Mouse (Mus musculus) left cerebral cortex, adult 8-10 months (tissue): ENCODE measurements at regions not wholly inside any gene's neighbourhood (a gene's known extent, or its start where the extent isn't known, plus 50 kb on each side); places are given as distances from the start of the nearest gene placed in this dataset.

ENCODE experiments used
- DNase-seq, 2 experiments: peaks; one replicate each; pipeline ENCODE4 v3.0.0; 2022; ENCODE audit warnings: low spot score in 2 of 2

GRCm38 (mm10) chr15:85634322-85635141 is 52.3 kb upstream of the Wnt7b start:
- peak; percentile 94 to 100 for DNase-seq

GRCm38 (mm10) chr15:85635425-85635824 is 53.2 kb upstream of the Wnt7b start:
- no peak for DNase-seq

- no peak for DNase-seq
Observed at GRCm38 (mm10) chr15:85639566-85639965, 57.3 kb upstream of the Wnt7b start.

GRCm38 (mm10) chr15:85641120-85642080 is 59.1 kb upstream of the Wnt7b start:
- no peak for DNase-seq

DNA sequence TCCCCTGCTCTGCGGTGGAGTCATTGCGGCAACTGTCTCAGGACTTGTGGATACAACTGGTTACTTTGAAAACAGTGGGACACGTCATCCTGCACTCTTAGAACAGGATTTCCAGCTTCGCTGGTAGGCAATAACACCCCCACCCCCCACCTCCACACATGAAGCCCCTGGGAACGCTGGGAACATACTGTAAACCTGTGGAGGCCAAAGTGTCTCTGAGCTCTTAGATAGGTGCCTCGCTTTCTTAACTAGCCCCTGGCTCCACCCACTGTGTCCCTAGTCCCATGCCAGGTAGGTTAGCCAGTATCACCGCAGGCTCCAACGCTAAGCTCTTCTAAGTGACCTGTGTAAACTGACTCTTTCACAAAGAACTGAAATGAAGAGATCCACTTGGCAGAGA is 63.1 kb upstream of the Wnt7b start:
- no peak for DNase-seq

- no peak for DNase-seq
Observed at GRCm38 (mm10) chr15:85645971-85646638, 63.8 kb upstream of the Wnt7b start.

- DNase-seq, result no peak
Observed at GRCm38 (mm10) chr15:85646639-85647277, 64.5 kb upstream of the Wnt7b start.

GRCm38 (mm10) chr15:85647593-85647992 is 65.3 kb upstream of the Wnt7b start:
- DNase-seq, result no peak

DNA sequence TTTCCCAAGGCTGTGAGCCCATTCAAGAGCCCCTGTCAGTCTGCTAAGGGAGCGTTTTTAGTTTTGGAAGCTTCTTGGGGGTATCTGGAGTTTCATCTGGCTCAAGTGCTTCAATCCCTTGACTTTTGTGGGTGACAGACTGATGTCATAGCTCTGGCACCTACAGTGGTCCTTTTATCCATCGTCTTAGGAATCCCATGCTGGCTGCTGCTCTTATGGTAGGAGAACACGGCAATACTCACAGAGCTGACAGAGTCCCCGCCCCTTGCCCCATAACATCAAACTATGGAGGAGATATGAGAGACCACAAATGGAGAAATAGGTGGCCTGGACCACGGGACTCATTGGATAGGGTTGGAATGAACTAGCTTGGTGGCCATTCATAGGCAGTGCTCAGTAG is 68.0 kb upstream of the Wnt7b start:
- no peak for DNase-seq

DNA sequence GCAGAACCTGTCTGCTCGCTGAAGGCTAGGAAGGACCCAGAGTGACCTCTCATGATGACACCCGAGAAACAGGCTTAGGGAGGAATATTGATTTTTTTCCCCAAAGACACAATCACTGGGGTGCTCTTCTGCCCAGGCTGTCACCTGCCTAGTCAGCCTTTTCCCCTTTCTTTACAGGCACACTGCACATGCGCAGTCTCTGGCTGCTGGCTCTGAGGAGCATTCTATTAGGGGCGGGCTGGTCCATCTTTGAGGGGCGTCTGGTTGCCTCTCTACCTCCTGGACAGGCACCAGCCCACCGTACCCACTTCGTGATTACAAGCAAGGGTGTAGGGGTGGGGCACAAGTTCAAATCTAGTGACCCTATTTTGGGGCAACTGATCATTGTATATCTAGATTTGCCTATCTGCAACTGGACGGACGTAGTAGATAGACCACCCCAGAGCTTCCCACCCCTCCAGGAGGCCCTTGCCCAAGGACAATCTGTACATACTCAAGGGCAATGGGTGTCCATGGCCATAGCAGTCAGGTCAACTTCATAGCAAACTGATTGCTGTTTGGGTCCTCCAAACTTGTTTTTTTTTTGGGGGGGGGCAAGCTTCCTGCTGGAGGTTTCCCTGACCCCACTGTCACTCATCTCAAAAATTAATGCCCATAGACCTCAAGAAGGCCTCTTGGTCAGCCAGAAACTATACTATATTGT is 69.6 kb upstream of the Wnt7b start:
- DNase-seq, result no peak

DNA sequence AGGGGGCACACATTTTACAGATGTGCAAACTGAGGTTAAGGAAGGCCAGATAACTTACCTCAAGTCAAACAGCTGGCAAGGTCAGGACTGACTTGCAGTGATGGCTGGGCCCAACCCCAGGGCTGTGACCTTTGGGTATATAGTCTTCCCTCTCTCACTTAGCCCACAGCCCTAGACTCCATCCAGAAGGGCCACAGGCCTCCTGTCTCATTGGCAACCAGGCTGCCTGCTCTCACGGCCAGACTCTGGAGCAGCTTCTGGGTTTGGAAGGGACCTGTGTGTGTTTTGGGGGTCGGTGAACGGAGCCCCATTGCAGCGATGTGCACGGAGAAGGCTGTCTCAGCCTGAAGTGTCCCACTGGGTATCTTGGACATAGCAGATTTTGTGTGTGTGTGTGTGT is 70.2 kb upstream of the Wnt7b start:
- no peak for DNase-seq

- DNase-seq, result no peak
Observed at GRCm38 (mm10) chr15:85652871-85653337, 70.6 kb upstream of the Wnt7b start.

DNA sequence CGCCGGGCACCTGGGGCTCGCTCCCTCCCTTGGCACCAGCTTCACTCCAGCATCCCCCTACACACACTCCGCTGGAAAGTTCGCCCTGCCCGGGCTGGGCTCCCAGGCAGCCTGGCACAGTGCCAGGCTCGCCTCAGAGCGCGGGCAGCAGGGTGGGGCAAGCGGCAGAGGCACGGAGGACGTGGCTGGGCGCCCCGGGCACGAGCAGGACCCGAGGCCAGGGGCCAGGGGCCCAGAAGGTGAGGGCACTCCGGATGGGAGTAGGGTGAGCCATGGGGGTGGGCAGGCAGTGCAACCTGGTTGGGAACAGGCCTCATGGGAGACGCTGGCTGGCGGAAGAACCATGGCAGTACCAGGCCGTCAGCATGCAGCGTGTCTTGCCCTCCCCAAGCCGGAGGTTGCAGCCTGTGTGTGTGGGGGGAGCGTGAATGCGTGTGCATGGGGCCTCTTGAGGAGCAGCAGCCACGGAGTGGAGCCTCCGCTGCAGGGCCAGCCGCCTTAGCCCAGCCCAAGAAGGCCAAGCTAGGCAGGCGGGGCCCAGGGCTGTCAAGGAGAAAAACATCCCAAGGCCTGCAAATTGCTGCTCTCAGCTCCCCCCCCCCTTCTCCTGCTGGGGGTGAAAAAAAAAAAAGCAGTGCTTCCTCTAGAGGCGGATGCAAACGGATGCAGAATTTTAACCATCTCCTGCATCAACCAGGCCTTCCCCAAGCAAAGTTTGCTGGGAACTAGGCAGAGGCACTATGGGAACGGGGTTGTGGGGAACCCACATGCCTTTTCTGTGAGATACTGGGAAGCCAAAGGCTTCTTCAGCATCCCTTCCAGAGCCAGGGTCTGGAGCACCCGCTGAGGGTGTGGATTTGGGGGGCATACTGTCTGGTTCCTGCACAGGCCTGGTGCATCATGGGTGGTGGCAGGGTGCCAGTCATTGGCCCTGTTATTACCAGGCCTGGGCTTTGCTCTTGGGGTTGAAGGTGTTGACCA is 71.4 kb upstream of the Wnt7b start:
- peak; percentile 72 to 81 for DNase-seq

GRCm38 (mm10) chr15:85654791-85655190 is 72.5 kb upstream of the Wnt7b start:
- DNase-seq, result no peak

- no peak for DNase-seq
Observed at GRCm38 (mm10) chr15:85655751-85656167, 73.5 kb upstream of the Wnt7b start.

DNA sequence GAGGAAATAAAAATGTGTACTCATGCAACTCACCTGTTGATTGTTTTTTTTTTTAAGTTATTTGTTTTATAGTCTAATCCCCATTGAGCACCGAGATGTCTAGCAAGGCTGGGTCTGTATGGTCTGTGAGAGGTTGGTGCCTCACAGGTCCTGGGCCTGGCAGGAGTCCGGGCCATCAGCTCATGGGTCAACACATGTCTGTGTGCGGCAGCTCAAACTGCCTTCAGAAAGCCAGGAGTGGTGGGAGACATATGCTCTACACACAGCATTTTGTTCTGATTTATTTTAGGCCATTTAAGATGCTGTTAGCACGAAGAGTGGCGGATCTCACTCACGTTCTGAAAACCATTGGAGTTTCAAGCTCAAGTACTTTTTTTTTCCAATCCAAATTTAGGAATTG is 74.6 kb upstream of the Wnt7b start:
- DNase-seq, result no peak

DNA sequence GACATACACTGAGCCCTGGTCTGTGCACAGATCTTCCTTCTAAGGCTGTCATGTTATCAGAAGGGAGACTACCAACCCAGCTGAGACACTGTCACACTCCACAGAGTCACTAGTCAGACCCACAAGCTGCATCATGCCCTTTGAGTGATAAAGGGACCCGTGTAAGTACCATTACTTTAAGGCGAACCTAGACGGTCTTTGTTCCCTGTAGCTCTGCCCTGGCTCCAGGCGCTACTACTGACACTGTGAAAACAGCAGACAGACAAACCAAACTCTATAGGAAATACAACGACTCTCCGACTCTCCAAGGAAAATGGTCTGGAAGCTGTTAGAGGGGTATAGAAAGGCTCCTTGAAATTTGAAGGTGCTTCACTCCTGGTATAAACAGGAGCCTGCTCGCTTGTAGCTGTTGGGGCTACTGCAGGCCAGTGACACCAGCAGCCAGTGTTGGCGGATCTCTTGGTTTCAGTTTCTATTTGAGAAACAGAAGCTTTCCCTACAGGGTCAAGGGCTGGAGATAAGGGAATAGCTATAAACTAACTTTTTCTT is 75.2 kb upstream of the Wnt7b start:
- DNase-seq, result no peak

GRCm38 (mm10) chr15:85658101-85658885 is 76.0 kb upstream of the Wnt7b start:
- no peak for DNase-seq
